In genomic region chr14:79873062-79873461, GRCm38 (mm10) we compare ENCODE assay signal across 10 mouse cellular contexts.
DNase-seq lines count a peak whose midpoint lies in the region; ATAC-seq and TF ChIP-seq lines count a peak whose summit lies in the region.
"Had no signal": no experiment of that assay in that cellular context is flagged by ENCODE, and none has a peak within 500 bp of the region (broad histone marks: within the 10 kb centered on the region; RNA-seq: fewer than 3 reads in every experiment).

No protein-coding gene starts in this region.

- peak; percentile 62 for DNase-seq in embryo, embryonic 10.5 days (ENCODE audit: low spot score)
- peak; percentile 87 for DNase-seq in midbrain, embryonic 11.5 days (ENCODE audit: low spot score, missing footprints)
- no peak for DNase-seq in right cerebral cortex, postnatal 14 days
- no peak for DNase-seq in left cerebral cortex, adult 11 months (ENCODE audit: low spot score)
- DNase-seq in lung, postnatal 36 days = no peak

- peaks cover 21% of the 10 kb centered on the region for H3K4me1 ChIP-seq in forebrain, embryonic 15.5 days
- peaks cover 7% of the 10 kb centered on the region for H3K4me1 ChIP-seq in hindbrain, embryonic 16.5 days (ENCODE audit: control insufficient read depth, insufficient read depth, low read depth, low read length)
- peaks cover 7% of the 10 kb centered on the region for H3K4me1 ChIP-seq in midbrain, embryonic 11.5 days (ENCODE audit: control insufficient read depth, insufficient read depth, low read length)
- no peaks in the 10 kb centered on the region for H3K4me1 ChIP-seq in intestine, postnatal 0 days (replicated peaks; ENCODE audit: control insufficient read depth, insufficient read depth, low read length)

- no peak overlapping the region for H3K4me3 ChIP-seq in forebrain, embryonic 15.5 days
- no peak overlapping the region for H3K4me3 ChIP-seq in hindbrain, embryonic 16.5 days (ENCODE audit: low read length)
- no peak overlapping the region for H3K4me3 ChIP-seq in midbrain, embryonic 11.5 days (ENCODE audit: low read depth, low read length)
- no peak overlapping the region for H3K4me3 ChIP-seq in intestine, postnatal 0 days (ENCODE audit: low read depth, low read length)
- H3K4me3 ChIP-seq: embryonic facial prominence, embryonic 15.5 days had no signal

- no peaks in the 10 kb centered on the region for H3K36me3 ChIP-seq in forebrain, embryonic 15.5 days
- H3K36me3 ChIP-seq in hindbrain, embryonic 16.5 days (ENCODE audit: control insufficient read depth, insufficient read depth, low read length) = no peaks in the 10 kb centered on the region
- H3K36me3 ChIP-seq in midbrain, embryonic 11.5 days (ENCODE audit: control insufficient read depth, insufficient read depth, low read length) = no peaks in the 10 kb centered on the region
- no peaks in the 10 kb centered on the region for H3K36me3 ChIP-seq in intestine, postnatal 0 days (ENCODE audit: control insufficient read depth, insufficient read depth)
- H3K36me3 ChIP-seq: embryonic facial prominence, embryonic 15.5 days had no signal

- peak overlapping the region; percentile 64 for H3K27ac ChIP-seq in forebrain, embryonic 15.5 days (replicated peaks)
- peak overlapping the region; percentile 42; the same call in 1 of the 2 replicates for H3K27ac ChIP-seq in hindbrain, embryonic 16.5 days (ENCODE audit: low read depth, low read length)
- no peak overlapping the region for H3K27ac ChIP-seq in midbrain, embryonic 11.5 days (ENCODE audit: low read depth, low read length)
- no peak overlapping the region for H3K27ac ChIP-seq in intestine, postnatal 0 days (ENCODE audit: low read depth, low read length)
- H3K27ac ChIP-seq: embryonic facial prominence, embryonic 15.5 days had no signal

- 10% methylated on average over 13 of the region's 13 CpGs for WGBS in forebrain, embryonic 15.5 days
- WGBS in hindbrain, embryonic 16.5 days = 22% methylated on average over 13 of the region's 13 CpGs
- 53% methylated on average over 13 of the region's 13 CpGs for WGBS in midbrain, embryonic 11.5 days
- WGBS in intestine, postnatal 0 days = 58% methylated on average over 13 of the region's 13 CpGs

- ATAC-seq in forebrain, embryonic 15.5 days (replicated peaks) = peak; percentile 85
- ATAC-seq in hindbrain, embryonic 16.5 days = peak; percentile 71
- peak; percentile 43 for ATAC-seq in midbrain, embryonic 11.5 days (ENCODE audit: low FRiP score)
- no peak for ATAC-seq in intestine, postnatal 0 days
- ATAC-seq: lung, postnatal 0 days had no signal

- H3K9me3 ChIP-seq in forebrain, embryonic 15.5 days = no peaks in the 10 kb centered on the region
- H3K9me3 ChIP-seq in hindbrain, embryonic 16.5 days (ENCODE audit: control insufficient read depth, low read length) = no peaks in the 10 kb centered on the region
- no peaks in the 10 kb centered on the region for H3K9me3 ChIP-seq in midbrain, embryonic 11.5 days (ENCODE audit: control insufficient read depth, low read length)
- no peaks in the 10 kb centered on the region for H3K9me3 ChIP-seq in intestine, postnatal 0 days (ENCODE audit: control insufficient read depth)
- H3K9me3 ChIP-seq: embryonic facial prominence, embryonic 15.5 days had no signal

- TF ChIP-seq CTCF in intestine, postnatal 0 days (IDR thresholded peaks at IDR 0.05; ENCODE audit: low read depth) = no peak

- no peaks in the 10 kb centered on the region for H3K27me3 ChIP-seq in forebrain, embryonic 15.5 days
- H3K27me3 ChIP-seq in hindbrain, embryonic 16.5 days (replicated peaks; ENCODE audit: control insufficient read depth, insufficient read depth, low read length) = no peaks in the 10 kb centered on the region
- H3K27me3 ChIP-seq in midbrain, embryonic 11.5 days (ENCODE audit: control insufficient read depth, insufficient read depth, low read length) = peaks cover 3% of the 10 kb centered on the region
- H3K27me3 ChIP-seq in intestine, postnatal 0 days (replicated peaks; ENCODE audit: control insufficient read depth, insufficient read depth, low read length) = no peaks in the 10 kb centered on the region
- H3K27me3 ChIP-seq: embryonic facial prominence, embryonic 15.5 days had no signal

- H3K9ac ChIP-seq in forebrain, embryonic 15.5 days (replicated peaks) = no peak overlapping the region
- 0 out of 2 replicates have a peak overlapping the region, but pooled peaks have one; percentile 6 for H3K9ac ChIP-seq in hindbrain, embryonic 16.5 days (ENCODE audit: low read depth, low read length)
- no peak overlapping the region for H3K9ac ChIP-seq in midbrain, embryonic 11.5 days (ENCODE audit: low read length)
- H3K9ac ChIP-seq in intestine, postnatal 0 days (ENCODE audit: low read depth, low read length) = no peak overlapping the region
- H3K9ac ChIP-seq: embryonic facial prominence, embryonic 15.5 days had no signal

- H3K4me2 ChIP-seq in forebrain, embryonic 15.5 days (replicated peaks) = no peak overlapping the region
- H3K4me2 ChIP-seq in hindbrain, embryonic 16.5 days (ENCODE audit: low read length) = no peak overlapping the region
- no peak overlapping the region for H3K4me2 ChIP-seq in midbrain, embryonic 11.5 days
- no peak overlapping the region for H3K4me2 ChIP-seq in intestine, postnatal 0 days (replicated peaks; ENCODE audit: low read depth)
- H3K4me2 ChIP-seq: embryonic facial prominence, embryonic 15.5 days had no signal

Comparison
In these comparisons a context has a peak if more than half of its experiments do, and no peak if none do; other contexts are left out.
1. DNase-seq: peak in embryo, embryonic 10.5 days (single experiment) and midbrain, embryonic 11.5 days (single experiment); none in right cerebral cortex, postnatal 14 days (single experiment), left cerebral cortex, adult 11 months (single experiment) and lung, postnatal 36 days (single experiment).
2. H3K27ac ChIP-seq: peak in forebrain, embryonic 15.5 days (single experiment) and hindbrain, embryonic 16.5 days (single experiment); none in midbrain, embryonic 11.5 days (single experiment) and intestine, postnatal 0 days (single experiment).